Mouse (Mus musculus) erythroblast, embryonic 14.5 days (primary cell): ENCODE measurements around the gene Olfr57.

Experiments
- GATA1 ChIP-seq: IDR thresholded peaks from 2 replicates; pipeline ENCODE4 v1.6.1; 2012; ENCODE audit warnings: low read length, inconsistent platforms, mixed read lengths
- TAL1 ChIP-seq: IDR thresholded peaks from 3 replicates; pipeline ENCODE4 v1.6.1; 2012; ENCODE audit warnings: low read length, inconsistent platforms, mixed read lengths

- TF ChIP-seq GATA1 (no peak), TAL1 (no peak)
Observed at GRCm38 (mm10) chr10:79028441-79028840, at the start of gene Olfr57.
